Mouse (Mus musculus) lung, postnatal 4 days (tissue): ENCODE data around the gene Nmnat2.
A peak's percentile ranks its signal among the peaks of the same experiment; 100 is the strongest.

ENCODE experiments used
- DNase-seq, 2 experiments: peaks; one replicate each; pipeline ENCODE4 v3.0.0; 2021

Nmnat2 gene

GRCm38 (mm10) chr1:153059626-153060025, 104.8 kb downstream of the Nmnat2 start:
- DNase-seq: no peak

GRCm38 (mm10) chr1:153062547-153062946, 107.8 kb downstream of the Nmnat2 start:
- peak in 1 of 2 experiments; percentile 11 for DNase-seq

- peak in 1 of 2 experiments; percentile 40 for DNase-seq
Observed at GRCm38 (mm10) chr1:153064784-153065390, 110.1 kb downstream of the Nmnat2 start.

GRCm38 (mm10) chr1:153065473-153066386, 110.9 kb downstream of the Nmnat2 start:
- DNase-seq: peak; percentile 75 to 92

GRCm38 (mm10) chr1:153066387-153066781, 111.6 kb downstream of the Nmnat2 start:
- DNase-seq: no peak

GRCm38 (mm10) chr1:153071563-153071962, 116.8 kb downstream of the Nmnat2 start:
- peak in 1 of 2 experiments; percentile 77 for DNase-seq

GRCm38 (mm10) chr1:153071995-153072394, 117.2 kb downstream of the Nmnat2 start:
- DNase-seq: no peak

GRCm38 (mm10) chr1:153072711-153073110, 117.9 kb downstream of the Nmnat2 start:
- DNase-seq: no peak

- peak in 1 of 2 experiments; percentile 2 for DNase-seq
Observed at GRCm38 (mm10) chr1:153073441-153073840, 118.6 kb downstream of the Nmnat2 start.

- peak in 1 of 2 experiments; percentile 11 for DNase-seq
Observed at GRCm38 (mm10) chr1:153075087-153075736, 120.4 kb downstream of the Nmnat2 start.

- peak in 1 of 2 experiments; percentile 28 for DNase-seq
Observed at GRCm38 (mm10) chr1:153075955-153076354, 121.2 kb downstream of the Nmnat2 start.

GRCm38 (mm10) chr1:153083233-153083632, 128.4 kb downstream of the Nmnat2 start:
- peak in 1 of 2 experiments; percentile 13 for DNase-seq

- DNase-seq: peak in 1 of 2 experiments; percentile 36
Observed at GRCm38 (mm10) chr1:153084191-153084590, 129.4 kb downstream of the Nmnat2 start.

GRCm38 (mm10) chr1:153085198-153085597, 130.4 kb downstream of the Nmnat2 start:
- no peak for DNase-seq

GRCm38 (mm10) chr1:153087771-153088170, 133.0 kb downstream of the Nmnat2 start:
- DNase-seq: peak in 1 of 2 experiments; percentile 9

GRCm38 (mm10) chr1:153090081-153090480, 135.3 kb downstream of the Nmnat2 start:
- DNase-seq: no peak

- peak in 1 of 2 experiments; percentile 14 for DNase-seq
Observed at GRCm38 (mm10) chr1:153090807-153091206, 136.0 kb downstream of the Nmnat2 start.

GRCm38 (mm10) chr1:153091438-153092236, 136.8 kb downstream of the Nmnat2 start:
- DNase-seq: peak; percentile 42 to 88

- DNase-seq: peak; percentile 86 to 87
Observed at GRCm38 (mm10) chr1:153092237-153092975, 137.6 kb downstream of the Nmnat2 start.

- no peak for DNase-seq
Observed at GRCm38 (mm10) chr1:153093172-153093571, 138.4 kb downstream of the Nmnat2 start.

- DNase-seq: no peak
Observed at GRCm38 (mm10) chr1:153093581-153093980, 138.8 kb downstream of the Nmnat2 start.
